Mouse (Mus musculus) liver, embryonic 12.5 days (tissue): ENCODE data around the gene Phlda3. TPM values are rescaled to one million over a fixed set of nuclear protein-coding genes. Genes with fewer than 3 reads are reported as not detected.

Experiments used
- ATAC-seq: fragments of 200-750 bp; cut with Nextera tagmentation; 2 replicates; pipeline ENCODE4 v1.8.0; 2017; ENCODE audit warnings: moderate number of reproducible peaks, mild to moderate bottlenecking, moderate library complexity
- H3K27ac ChIP-seq: fragments of 300-500 bp; sonication (generic); 2 replicates; pipeline ENCODE4 v1.5.1; 2016; ENCODE audit warnings: mild to moderate bottlenecking
- H3K27me3 ChIP-seq: fragments of 300-500 bp; sonication (generic); replicated peaks from 2 replicates; pipeline ENCODE4 v1.6.1; 2016; ENCODE audit warnings: mild to moderate bottlenecking, moderate library complexity
- H3K36me3 ChIP-seq: fragments of 300-500 bp; sonication (generic); 2 replicates; pipeline ENCODE4 v1.6.1; 2016; ENCODE audit warnings: mild to moderate bottlenecking, moderate library complexity
- H3K4me1 ChIP-seq: fragments of 300-500 bp; sonication (generic); 2 replicates; pipeline ENCODE4 v1.6.1; 2016
- H3K4me2 ChIP-seq: fragments of 300-500 bp; sonication (generic); 2 replicates; pipeline ENCODE4 v1.6.1; 2016; ENCODE audit warnings: mild to moderate bottlenecking, moderate library complexity
- H3K4me3 ChIP-seq: fragments of 300-500 bp; sonication (generic); 2 replicates; pipeline ENCODE4 v1.5.1; 2016; ENCODE audit warnings: mild to moderate bottlenecking, moderate library complexity
- H3K9ac ChIP-seq: fragments of 300-500 bp; sonication (generic); 2 replicates; pipeline ENCODE4 v1.6.1; 2016; ENCODE audit warnings: mild to moderate bottlenecking, moderate library complexity
- H3K9me3 ChIP-seq: fragments of 300-500 bp; sonication (generic); replicated peaks from 2 replicates; pipeline ENCODE4 v1.6.1; 2016; ENCODE audit warnings: mild to moderate bottlenecking, moderate library complexity
- WGBS: fragments of 180-500 bp; shearing (Covaris S2); methylation state at CpG from one replicate; pipeline ENCODE4 v1.1.7; 2016; ENCODE audit not compliant: insufficient replicate concordance; 5-methylcytosine and 5-hydroxymethylcytosine counted together
- polyA plus RNA-seq: library from polyadenylated mRNA; unstranded; fragments of >200 nt; fragmentation: Nextera tagmentation; extraction: Ambion mirVana; gene quantifications from 2 replicates; pipeline ENCODE4 v1.2.1, GENCODE M21; 2016

Gene Phlda3
- polyA plus RNA-seq, 1 experiment from 2014 or later, result 11.4 TPM

DNA sequence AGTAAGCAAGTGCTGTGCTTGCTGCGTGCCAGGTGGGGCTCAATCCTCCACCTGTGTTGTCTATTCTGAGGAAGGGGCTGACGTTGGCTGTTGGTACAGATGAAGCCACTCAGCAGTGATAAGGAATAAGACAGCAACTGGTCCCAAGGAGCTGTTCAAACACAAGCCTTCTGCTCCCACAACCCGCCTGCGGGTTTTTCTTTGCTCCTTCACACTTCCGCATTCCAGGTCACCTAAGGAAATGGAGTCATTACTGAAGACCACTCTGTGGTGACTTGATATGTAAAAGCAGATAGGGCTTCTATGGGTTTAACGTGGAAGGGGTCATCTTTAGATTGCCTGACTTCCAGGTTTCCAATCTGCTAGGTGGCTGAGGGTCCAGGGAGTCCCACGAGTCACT, 34.5 kb upstream of the Phlda3 start:
- H3K4me3 ChIP-seq, result no peak overlapping the region
- H3K27ac ChIP-seq, result peak overlapping the region; percentile 23
- H3K27me3 ChIP-seq, result no peaks in the 10 kb centered on the region
- no peak for ATAC-seq
- H3K36me3 ChIP-seq, result 0 out of 2 replicates have a peak, but pooled peaks cover 5% of the 10 kb centered on the region
- H3K4me1 ChIP-seq, result peaks cover 78% of the 10 kb centered on the region
- H3K9ac ChIP-seq, result no peak overlapping the region
- 21% methylated on average over 7 of the region's 7 CpGs for WGBS
- H3K9me3 ChIP-seq, result no peaks in the 10 kb centered on the region
- peak overlapping the region; percentile 89 for H3K4me2 ChIP-seq

DNA sequence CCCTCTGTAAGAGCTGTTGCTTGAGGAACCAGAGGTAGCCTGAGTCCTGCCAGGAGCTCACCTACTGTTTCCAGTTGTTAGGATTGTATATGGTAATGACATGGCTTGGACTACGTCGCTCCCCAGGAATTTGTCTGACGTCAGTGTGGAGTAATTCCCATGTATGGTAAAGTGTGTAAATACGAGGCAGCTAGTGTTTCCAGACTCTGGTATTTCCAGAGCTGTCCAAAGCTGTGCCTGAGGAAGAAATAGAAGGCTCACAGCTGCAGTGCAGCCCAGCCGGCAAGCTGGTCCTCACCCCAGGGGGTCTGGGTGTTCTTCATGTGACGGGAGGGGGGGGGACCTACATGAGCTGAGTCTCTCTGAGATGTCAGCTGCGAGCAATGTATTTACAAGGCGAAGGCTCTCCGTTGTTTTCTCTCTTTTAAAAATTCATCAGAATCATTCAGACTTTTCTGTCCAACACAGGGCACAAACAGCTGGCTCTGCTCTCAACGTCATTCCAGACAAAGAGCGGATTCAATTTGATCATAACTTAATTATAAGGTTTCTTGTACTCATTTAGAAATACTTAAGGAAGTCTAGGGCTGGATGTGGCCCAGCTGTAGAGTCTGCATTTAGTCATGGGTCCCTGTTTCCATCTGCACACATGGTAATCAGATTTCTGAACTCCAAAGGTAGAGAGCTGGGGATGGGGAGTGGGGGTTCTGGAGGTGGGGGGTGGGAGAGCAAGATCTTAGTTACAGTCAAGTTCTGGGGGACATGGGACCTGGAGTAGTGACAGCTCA, 33.8 kb upstream of the Phlda3 start:
- Histone ChIP-seq H3K9ac (no peak overlapping the region), H3K4me1 (peaks cover 75% of the 10 kb centered on the region), H3K4me2 (peak overlapping the region; percentile 89), H3K9me3 (no peaks in the 10 kb centered on the region), H3K27ac (peak overlapping the region; percentile 29; the same call in 1 of the 2 replicates), H3K4me3 (no peak overlapping the region), H3K36me3 (0 out of 2 replicates have a peak, but pooled peaks cover 11% of the 10 kb centered on the region), H3K27me3 (no peaks in the 10 kb centered on the region)
- 68% methylated on average over 11 of the region's 11 CpGs for WGBS
- ATAC-seq, result no peak

DNA sequence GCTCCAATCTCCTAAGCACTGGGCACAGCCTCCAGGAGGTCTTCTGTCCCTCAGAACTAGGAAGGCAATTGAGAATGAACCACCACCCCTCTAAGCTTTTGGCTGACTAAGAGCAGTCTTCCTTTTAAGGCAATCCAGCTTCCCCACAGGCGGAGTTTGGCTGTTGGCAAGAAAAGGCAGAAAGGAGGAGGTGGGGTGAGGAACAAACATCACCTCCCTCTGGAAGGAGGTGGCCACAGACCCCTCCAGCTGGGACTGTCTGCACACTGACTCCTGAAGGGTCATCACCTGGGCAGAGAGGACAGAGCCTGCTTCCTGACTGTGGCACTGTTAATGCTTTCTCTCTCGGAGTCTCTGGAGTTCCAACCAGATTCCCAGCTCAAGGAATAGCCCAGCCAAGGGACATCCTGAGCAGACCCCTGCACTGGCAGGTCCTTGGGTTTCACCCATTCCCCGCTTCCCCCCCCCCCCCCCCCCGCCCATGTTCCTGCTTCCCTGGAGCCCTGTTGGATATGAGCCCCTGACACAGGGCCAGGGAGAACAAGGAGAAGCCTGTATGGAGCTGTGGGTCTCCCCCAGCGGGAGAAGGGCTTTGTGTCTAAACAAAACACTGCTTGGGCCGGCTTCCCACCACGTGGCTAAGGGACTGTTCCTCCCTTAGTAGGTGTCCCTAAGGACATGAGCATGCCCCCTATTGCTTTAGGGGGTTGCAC, 31.5 kb upstream of the Phlda3 start:
- Histone ChIP-seq H3K4me2 (no peak overlapping the region), H3K27ac (no peak overlapping the region), H3K9me3 (no peaks in the 10 kb centered on the region), H3K9ac (no peak overlapping the region), H3K4me3 (no peak overlapping the region), H3K27me3 (no peaks in the 10 kb centered on the region), H3K36me3 (peaks cover 22% of the 10 kb centered on the region), H3K4me1 (peaks cover 73% of the 10 kb centered on the region)
- 57% methylated on average over 6 of the region's 7 CpGs for WGBS
- ATAC-seq, result no peak

DNA sequence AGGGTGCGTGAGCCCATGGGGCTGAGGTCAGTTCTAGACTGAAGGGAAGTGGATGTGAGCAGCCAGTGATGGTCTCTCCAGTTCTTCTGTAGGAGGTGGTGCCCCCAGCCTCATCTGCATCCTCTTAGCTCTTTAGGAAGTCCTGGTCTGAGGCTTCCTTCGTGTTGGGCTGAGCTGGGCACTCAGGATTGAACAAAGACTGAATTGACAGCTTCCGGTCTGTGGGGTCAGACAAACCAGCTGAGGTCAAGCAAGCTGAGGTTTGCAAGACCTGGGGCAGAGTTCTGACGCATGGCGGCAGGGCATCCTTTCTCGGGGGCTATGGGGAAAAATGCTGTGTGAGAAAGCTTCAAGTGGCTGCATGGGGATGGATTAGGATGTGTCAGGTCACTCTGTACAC, 30.5 kb upstream of the Phlda3 start:
- Histone ChIP-seq H3K36me3 (peaks cover 32% of the 10 kb centered on the region), H3K4me1 (peaks cover 68% of the 10 kb centered on the region), H3K4me3 (no peak overlapping the region), H3K4me2 (no peak overlapping the region), H3K27ac (no peak overlapping the region), H3K9ac (no peak overlapping the region), H3K9me3 (no peaks in the 10 kb centered on the region), H3K27me3 (no peaks in the 10 kb centered on the region)
- ATAC-seq, result no peak
- 43% methylated on average over 6 of the region's 6 CpGs for WGBS

DNA sequence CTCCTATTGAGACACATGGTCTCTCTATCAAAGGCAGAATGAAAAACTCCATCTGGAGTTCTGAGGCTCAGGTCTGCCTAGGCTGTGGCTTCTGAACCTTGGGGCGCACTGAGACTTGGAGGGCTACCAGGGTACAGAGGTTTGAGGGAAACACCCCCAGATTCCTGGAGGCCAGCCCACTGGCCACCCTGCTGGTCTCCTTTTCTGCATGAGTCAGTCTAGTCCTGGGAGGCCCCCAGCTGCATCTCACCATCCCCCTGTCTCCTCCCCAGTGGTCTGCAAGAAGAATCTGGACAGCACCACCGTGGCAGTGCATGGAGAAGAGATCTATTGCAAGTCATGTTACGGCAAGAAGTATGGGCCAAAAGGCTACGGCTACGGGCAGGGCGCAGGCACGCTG, 20.9 kb upstream of the Phlda3 start:
- Histone ChIP-seq H3K9ac (no peak overlapping the region), H3K4me3 (no peak overlapping the region), H3K9me3 (no peaks in the 10 kb centered on the region), H3K4me1 (0 out of 2 replicates have a peak, but pooled peaks cover 4% of the 10 kb centered on the region), H3K27ac (no peak overlapping the region), H3K36me3 (peaks cover 67% of the 10 kb centered on the region), H3K27me3 (no peaks in the 10 kb centered on the region), H3K4me2 (no peak overlapping the region)
- ATAC-seq, result no peak
- WGBS, result 87% methylated on average over 7 of the region's 7 CpGs

DNA sequence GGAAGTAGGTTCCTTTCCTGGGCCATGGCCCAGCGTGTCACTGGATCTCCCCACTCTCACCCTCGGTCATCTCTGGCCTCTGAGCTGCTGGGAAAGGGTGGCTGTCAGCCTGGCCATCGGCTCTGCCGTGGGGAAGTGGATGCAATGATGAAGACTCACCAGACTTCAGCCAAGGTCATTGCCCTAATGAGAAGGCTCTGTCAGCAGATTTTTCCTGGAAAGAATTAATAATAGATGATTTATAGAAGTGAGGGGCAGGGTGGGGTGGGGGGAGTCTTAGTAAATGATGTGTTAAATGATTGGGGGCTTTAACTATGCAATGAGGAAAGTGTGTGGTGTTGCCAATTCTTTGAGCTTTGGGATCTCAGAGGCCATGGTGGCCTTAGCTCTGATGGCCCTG, 19.7 kb upstream of the Phlda3 start:
- H3K36me3 ChIP-seq, result peaks cover 70% of the 10 kb centered on the region
- WGBS, result 73% methylated on average over 4 of the region's 4 CpGs
- no peak overlapping the region for H3K27ac ChIP-seq

DNA sequence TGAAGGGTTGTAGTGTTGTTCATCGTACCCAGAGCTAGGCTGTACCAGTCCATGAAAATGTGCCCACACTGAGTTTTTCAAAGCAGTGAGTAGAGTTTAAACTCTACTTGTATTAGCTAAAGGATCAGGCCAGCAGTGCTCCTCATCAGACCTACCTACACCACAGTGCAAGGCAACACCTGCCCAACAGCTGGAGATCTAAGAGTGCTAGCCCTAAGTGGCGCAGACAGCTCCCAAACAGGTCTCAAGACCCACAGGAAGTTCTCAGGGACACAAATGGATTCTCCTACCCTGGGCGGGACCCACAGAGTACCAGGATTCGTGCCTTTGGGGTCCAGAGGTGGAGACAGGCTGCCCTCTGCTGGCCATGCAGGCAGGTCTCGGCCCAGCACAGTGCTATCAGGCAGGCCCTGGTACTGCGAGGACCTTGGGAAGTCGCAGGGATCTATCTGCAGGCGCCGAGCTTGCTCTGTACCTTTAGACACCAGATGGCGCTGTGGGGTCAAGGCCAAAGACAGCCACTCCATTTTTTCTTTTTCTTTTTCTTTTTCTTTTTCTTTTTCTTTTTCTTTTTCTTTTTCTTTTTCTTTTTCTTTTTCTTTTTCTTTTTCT, 13.1 kb upstream of the Phlda3 start:
- Histone ChIP-seq H3K27ac (no peak overlapping the region), H3K4me1 (no peaks in the 10 kb centered on the region), H3K36me3 (peaks cover 46% of the 10 kb centered on the region), H3K9me3 (no peaks in the 10 kb centered on the region), H3K9ac (no peak overlapping the region), H3K4me2 (no peak overlapping the region), H3K27me3 (peaks cover 7% of the 10 kb centered on the region; the same call in 1 of the 2 replicates), H3K4me3 (no peak overlapping the region)
- peak; percentile 95 for ATAC-seq
- 13% methylated on average over 10 of the region's 10 CpGs for WGBS

More for the DNA sequence above, 19.7 kb upstream of the Phlda3 start:
- H3K9me3 ChIP-seq, result no peaks in the 10 kb centered on the region
- H3K4me3 ChIP-seq, result no peak overlapping the region
- H3K9ac ChIP-seq, result no peak overlapping the region
- ATAC-seq, result no peak
- H3K27me3 ChIP-seq, result no peaks in the 10 kb centered on the region
- H3K4me2 ChIP-seq, result no peak overlapping the region
- H3K4me1 ChIP-seq, result no peaks in the 10 kb centered on the region

DNA sequence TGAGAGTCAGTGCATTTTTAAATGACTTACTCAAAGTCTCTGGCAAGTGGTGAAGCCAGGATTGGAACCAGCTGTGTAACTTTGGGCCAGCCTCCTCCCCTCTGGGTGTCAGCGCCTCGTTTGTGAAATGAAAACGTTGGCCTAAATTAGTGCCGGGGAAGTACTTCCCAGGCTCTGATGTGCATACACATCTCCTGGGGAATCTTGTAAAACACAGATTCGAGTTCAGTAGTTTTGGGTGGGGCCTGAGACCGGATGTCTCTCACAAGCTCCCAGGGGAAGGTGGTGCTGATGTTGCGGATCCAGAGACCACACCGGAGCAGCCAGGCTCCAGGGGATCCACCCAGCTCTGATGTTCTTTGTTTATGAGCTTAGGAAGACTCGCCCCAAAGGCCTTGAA, 10.6 kb upstream of the Phlda3 start:
- WGBS, result 61% methylated on average over 9 of the region's 9 CpGs
- Histone ChIP-seq H3K36me3 (peaks cover 22% of the 10 kb centered on the region), H3K27ac (no peak overlapping the region), H3K4me1 (no peaks in the 10 kb centered on the region), H3K9ac (no peak overlapping the region), H3K9me3 (no peaks in the 10 kb centered on the region), H3K27me3 (peaks cover 7% of the 10 kb centered on the region; the same call in 1 of the 2 replicates), H3K4me2 (no peak overlapping the region), H3K4me3 (no peak overlapping the region)
- no peak for ATAC-seq

DNA sequence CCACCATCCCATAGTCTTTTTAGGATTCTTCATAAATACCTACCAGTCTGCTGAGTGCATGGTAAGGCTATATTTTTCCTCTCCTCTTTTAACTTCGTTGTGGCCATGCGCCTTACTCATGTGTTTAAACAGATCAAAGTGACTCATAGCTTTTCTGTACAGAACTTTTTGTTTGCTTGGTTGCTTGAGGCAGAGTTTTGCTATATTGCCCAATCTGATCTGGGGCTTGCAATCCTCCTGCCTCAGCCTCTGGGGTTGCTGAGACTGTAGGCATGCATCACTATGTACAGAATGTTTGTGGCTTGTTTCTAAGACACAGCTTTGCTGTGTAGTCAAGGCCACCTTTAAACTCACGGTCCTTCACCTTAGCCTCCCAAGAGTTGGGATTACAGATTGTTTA, 10.0 kb upstream of the Phlda3 start:
- ATAC-seq, result no peak
- Histone ChIP-seq H3K9me3 (no peaks in the 10 kb centered on the region), H3K36me3 (peaks cover 16% of the 10 kb centered on the region), H3K27me3 (peaks cover 7% of the 10 kb centered on the region; the same call in 1 of the 2 replicates), H3K4me1 (no peaks in the 10 kb centered on the region), H3K9ac (no peak overlapping the region), H3K4me3 (no peak overlapping the region), H3K27ac (no peak overlapping the region), H3K4me2 (no peak overlapping the region)
- 60% methylated on average over 3 of the region's 3 CpGs for WGBS

DNA sequence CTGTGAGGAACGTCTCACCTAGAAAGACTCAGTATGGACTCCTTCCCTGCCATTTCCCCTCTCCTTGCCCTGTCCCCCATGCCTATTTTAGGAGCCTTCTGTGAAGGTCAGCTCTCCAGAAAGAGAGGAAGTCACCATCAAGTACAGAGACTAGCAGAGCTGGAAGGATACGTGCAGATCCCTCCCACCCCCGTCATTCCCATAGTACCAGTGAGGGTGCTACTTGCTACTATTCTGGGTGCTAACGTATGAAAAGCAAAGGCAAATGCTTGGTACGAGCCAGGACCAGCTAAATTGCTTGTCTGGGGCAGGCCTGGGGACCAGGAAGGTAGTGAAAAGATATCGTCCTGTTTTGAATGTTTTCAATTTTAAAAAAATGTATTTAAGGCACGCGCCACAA, 8.6 kb upstream of the Phlda3 start:
- H3K27me3 ChIP-seq, result peaks cover 7% of the 10 kb centered on the region; the same call in 1 of the 2 replicates
- no peak overlapping the region for H3K9ac ChIP-seq
- H3K4me1 ChIP-seq, result no peaks in the 10 kb centered on the region
- no peak overlapping the region for H3K4me2 ChIP-seq
- WGBS, result 54% methylated on average over 8 of the region's 8 CpGs
- no peak overlapping the region for H3K4me3 ChIP-seq
- H3K36me3 ChIP-seq, result peaks cover 2% of the 10 kb centered on the region; the same call in 1 of the 2 replicates
- H3K9me3 ChIP-seq, result no peaks in the 10 kb centered on the region
- ATAC-seq, result no peak
- no peak overlapping the region for H3K27ac ChIP-seq

DNA sequence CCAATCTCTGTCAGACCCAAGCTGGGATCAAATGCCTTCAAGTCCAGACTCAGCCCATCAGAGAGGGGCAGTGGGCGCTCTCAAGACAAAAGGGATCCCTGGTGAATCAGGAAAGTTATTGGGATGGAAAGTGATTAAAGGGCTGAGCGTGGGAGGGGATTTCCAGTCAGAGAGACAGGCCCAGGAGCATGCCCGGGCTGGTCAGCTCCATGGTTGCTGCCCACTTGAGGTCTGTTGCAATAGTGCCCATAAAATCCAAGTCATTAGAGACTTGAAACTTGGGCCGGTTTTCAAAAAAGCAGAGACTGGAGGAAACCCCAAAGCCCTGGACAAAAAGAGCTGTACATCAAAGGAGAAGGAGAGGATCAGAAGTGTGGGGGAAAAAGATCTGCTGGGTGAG, 6.2 kb upstream of the Phlda3 start:
- Histone ChIP-seq H3K36me3 (no peaks in the 10 kb centered on the region), H3K4me3 (no peak overlapping the region), H3K9ac (no peak overlapping the region), H3K27ac (no peak overlapping the region), H3K4me1 (no peaks in the 10 kb centered on the region), H3K27me3 (peaks cover 20% of the 10 kb centered on the region), H3K9me3 (no peaks in the 10 kb centered on the region), H3K4me2 (no peak overlapping the region)
- 67% methylated on average over 4 of the region's 4 CpGs for WGBS
- ATAC-seq, result no peak

DNA sequence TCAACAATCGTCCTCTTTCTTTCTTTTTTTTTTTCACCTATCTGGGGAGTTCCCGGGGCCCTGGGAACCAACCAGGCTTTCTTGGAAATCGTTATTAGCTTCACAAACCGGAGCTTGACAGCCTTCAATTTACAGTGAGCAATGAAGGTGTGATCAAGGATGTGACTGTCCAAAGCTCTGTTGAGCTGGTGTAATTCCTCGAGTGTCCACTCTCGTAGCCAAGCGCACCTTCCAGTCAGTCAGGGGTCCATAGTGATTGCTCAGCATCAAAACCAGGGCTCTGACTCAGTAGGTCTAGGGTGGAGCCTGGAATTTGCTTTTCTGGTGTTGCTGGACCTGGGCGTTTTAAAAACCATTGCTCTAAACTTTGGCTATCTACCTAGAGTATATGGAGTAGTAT, 5.7 kb upstream of the Phlda3 start:
- peaks cover 26% of the 10 kb centered on the region for H3K27me3 ChIP-seq
- no peak overlapping the region for H3K4me3 ChIP-seq
- WGBS, result 54% methylated on average over 8 of the region's 8 CpGs
- no peak overlapping the region for H3K4me2 ChIP-seq
- no peak overlapping the region for H3K9ac ChIP-seq
- no peaks in the 10 kb centered on the region for H3K4me1 ChIP-seq
- ATAC-seq, result no peak
- no peaks in the 10 kb centered on the region for H3K36me3 ChIP-seq
- no peaks in the 10 kb centered on the region for H3K9me3 ChIP-seq
- no peak overlapping the region for H3K27ac ChIP-seq
